Mouse (Mus musculus) CD4-positive helper T cell, adult 2 months (primary cell): ENCODE results near the gene Ccsap.
A peak's percentile ranks its signal among the peaks of the same experiment; 100 is the strongest.

ENCODE experiments used
- DNase-seq: peaks from one replicate; pipeline ENCODE4 v3.0.0-alpha.2; 2012; ENCODE audit warnings: low read depth, missing footprints, low spot score

Gene Ccsap

GRCm38 (mm10) chr8:123880271-123880670, 20.3 kb upstream of the Ccsap start:
- DNase-seq, result no peak

GRCm38 (mm10) chr8:123877865-123878264, 17.9 kb upstream of the Ccsap start:
- no peak for DNase-seq

- no peak for DNase-seq
These were observed 14.3 kb upstream of the Ccsap start for GRCm38 (mm10) chr8:123874324-123874723.

- no peak for DNase-seq
These were observed 13.4 kb upstream of the Ccsap start for GRCm38 (mm10) chr8:123873364-123873763.

- DNase-seq, result no peak
These were observed 12.0 kb upstream of the Ccsap start for GRCm38 (mm10) chr8:123872048-123872447.

- DNase-seq, result no peak
These were observed 7.0 kb upstream of the Ccsap start for GRCm38 (mm10) chr8:123866971-123867370.

GRCm38 (mm10) chr8:123865786-123866185, 5.8 kb upstream of the Ccsap start:
- DNase-seq, result no peak

GRCm38 (mm10) chr8:123860386-123860785, 377 bp upstream of the Ccsap start:
- DNase-seq, result no peak

GRCm38 (mm10) chr8:123858941-123859647, 915 bp downstream of the Ccsap start:
- DNase-seq, result peak; percentile 96

- DNase-seq, result no peak
These were observed 1.5 kb downstream of the Ccsap start for GRCm38 (mm10) chr8:123858574-123858940.

GRCm38 (mm10) chr8:123857361-123857760, 2.6 kb downstream of the Ccsap start:
- no peak for DNase-seq

- DNase-seq, result no peak
These were observed 5.1 kb downstream of the Ccsap start for GRCm38 (mm10) chr8:123854733-123855475.

- no peak for DNase-seq
These were observed 5.8 kb downstream of the Ccsap start for GRCm38 (mm10) chr8:123854252-123854651.

- DNase-seq, result no peak
These were observed 8.4 kb downstream of the Ccsap start for GRCm38 (mm10) chr8:123851590-123851989.

- no peak for DNase-seq
These were observed 10.7 kb downstream of the Ccsap start for GRCm38 (mm10) chr8:123849352-123849751.

GRCm38 (mm10) chr8:123847546-123847945, 12.5 kb downstream of the Ccsap start:
- no peak for DNase-seq

- DNase-seq, result no peak
These were observed 13.5 kb downstream of the Ccsap start for GRCm38 (mm10) chr8:123846509-123846908.

- no peak for DNase-seq
These were observed 14.0 kb downstream of the Ccsap start for GRCm38 (mm10) chr8:123845991-123846390.

- peak; percentile 56 for DNase-seq
These were observed 14.9 kb downstream of the Ccsap start for GRCm38 (mm10) chr8:123845114-123845513.

GRCm38 (mm10) chr8:123844341-123844740, 15.7 kb downstream of the Ccsap start:
- no peak for DNase-seq

- no peak for DNase-seq
These were observed 17.9 kb downstream of the Ccsap start for GRCm38 (mm10) chr8:123842086-123842485.

- no peak for DNase-seq
These were observed 19.2 kb downstream of the Ccsap start for GRCm38 (mm10) chr8:123840578-123841345.
